Mouse (Mus musculus) myocyte (in vitro differentiated cells): ENCODE measurements around the gene Gm9945. TPM values are rescaled to one million over a fixed set of nuclear protein-coding genes. Genes with fewer than 3 reads are reported as not detected.

Source experiments
- H3K27me3 ChIP-seq: one replicate; pipeline ENCODE4 v1.6.1; 2011; ENCODE audit not compliant: control insufficient read depth, insufficient read depth, insufficient read length
- H3K36me3 ChIP-seq: one replicate; pipeline ENCODE4 v1.6.1; 2011; ENCODE audit not compliant: control insufficient read depth, insufficient read depth
- H3K4me2 ChIP-seq: one replicate; pipeline ENCODE4 v1.6.1; 2011; ENCODE audit warnings: low read depth, control low read depth
- H3K4me3 ChIP-seq: one replicate; pipeline ENCODE4 v1.5.1; 2011; ENCODE audit warnings: mild to moderate bottlenecking, control low read depth, moderate library complexity
- H3K79me2 ChIP-seq: one replicate; pipeline ENCODE4 v1.6.1; 2011; ENCODE audit not compliant: control insufficient read depth, insufficient read depth
- H3ac ChIP-seq: one replicate; pipeline ENCODE4 v1.6.1; 2011; ENCODE audit not compliant: control insufficient read depth, insufficient read length
- CEBPB ChIP-seq: IDR thresholded peaks from 2 replicates; pipeline ENCODE4 v1.6.1; 2011; ENCODE audit warnings: mild to moderate bottlenecking, moderate library complexity; ENCODE audit not compliant: poor library complexity, insufficient read depth, severe bottlenecking
- E2F4 ChIP-seq: IDR thresholded peaks from one replicate; pipeline ENCODE4 v1.6.1; 2011; ENCODE audit warnings: mild to moderate bottlenecking, control low read depth, moderate library complexity; ENCODE audit not compliant: insufficient read depth
- MAX ChIP-seq: IDR thresholded peaks from one replicate; pipeline ENCODE4 v1.6.1; 2011; ENCODE audit warnings: low read depth, mild to moderate bottlenecking, control low read depth
- MYOD1 ChIP-seq, 3 experiments: IDR thresholded peaks; one replicate each; pipeline ENCODE4 v1.6.1; 2011; ENCODE audit warnings: control low read depth in 2 of 3, low read depth in 2 of 3, mild to moderate bottlenecking in 2 of 3, moderate library complexity in 1 of 3; ENCODE audit not compliant: insufficient read length in 2 of 3, control insufficient read depth in 1 of 3
- MYOG ChIP-seq, 3 experiments: IDR thresholded peaks; one replicate each; pipeline ENCODE4 v1.6.1; 2011; ENCODE audit warnings: control low read depth in 2 of 3, low read depth in 2 of 3, mild to moderate bottlenecking in 2 of 3; ENCODE audit not compliant: insufficient read length in 2 of 3, control insufficient read depth in 1 of 3, insufficient read depth in 1 of 3
- POLR2A ChIP-seq: IDR thresholded peaks from one replicate; pipeline ENCODE4 v1.6.1; 2011; ENCODE audit warnings: low read depth, mild to moderate bottlenecking, control low read depth, moderate library complexity; ENCODE audit not compliant: insufficient read length
- POLR2AphosphoS2 ChIP-seq: IDR thresholded peaks from one replicate; pipeline ENCODE4 v1.6.1; 2011; ENCODE audit warnings: low read depth, control low read depth; ENCODE audit not compliant: insufficient read length
- REST ChIP-seq: IDR thresholded peaks from one replicate; pipeline ENCODE4 v1.6.1; 2011; ENCODE audit warnings: mild to moderate bottlenecking, control low read depth, moderate library complexity; ENCODE audit not compliant: insufficient read depth, insufficient read length
- SRF ChIP-seq: IDR thresholded peaks from one replicate; pipeline ENCODE4 v1.6.1; 2011; ENCODE audit warnings: low read depth; ENCODE audit not compliant: control insufficient read depth, insufficient read length
- TCF12 ChIP-seq: IDR thresholded peaks from one replicate; pipeline ENCODE4 v1.6.1; 2011; ENCODE audit warnings: mild to moderate bottlenecking, control low read depth; ENCODE audit not compliant: poor library complexity, insufficient read depth, severe bottlenecking
- TCF3 ChIP-seq: IDR thresholded peaks from one replicate; pipeline ENCODE4 v1.6.1; 2011; ENCODE audit warnings: low read depth, control low read depth; ENCODE audit not compliant: insufficient read length
- USF1 ChIP-seq: IDR thresholded peaks from one replicate; pipeline ENCODE4 v1.6.1; 2011; ENCODE audit warnings: low read depth, mild to moderate bottlenecking, control low read depth, moderate library complexity
- polyA plus RNA-seq: library from polyadenylated mRNA; unstranded; fragments of >200 nt; fragmentation: generic; extraction: Trizol; gene quantifications from one replicate; pipeline ENCODE4 v1.2.1, GENCODE M21; 2012; ENCODE audit warnings: missing spikeins

Gm9945 gene
- polyA plus RNA-seq, 1 experiment: not detected

DNA sequence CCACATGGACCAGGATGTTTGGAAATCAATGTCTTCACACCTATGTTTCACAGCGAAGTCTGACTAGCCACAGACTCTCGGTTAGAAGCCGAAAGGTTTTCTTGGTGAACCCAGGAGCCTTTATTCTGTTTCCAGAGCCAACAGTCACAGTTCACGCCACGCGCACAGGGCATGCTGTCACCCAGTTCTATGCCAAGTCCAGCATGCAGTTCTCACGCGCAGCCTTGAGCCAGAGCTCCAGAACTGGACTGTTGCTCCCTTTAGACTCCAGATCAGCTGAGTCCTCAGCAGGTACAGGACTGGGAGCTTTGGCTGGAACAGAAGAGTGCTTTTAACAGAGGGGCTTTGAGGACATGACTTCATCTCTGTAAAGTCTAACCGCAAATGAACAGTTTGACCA, 27.6 kb upstream of the Gm9945 start:
- H3K79me2 ChIP-seq: no peaks in the 10 kb centered on the region
- no peak overlapping the region for H3K4me2 ChIP-seq
- H3ac ChIP-seq: no peak overlapping the region
- H3K27me3 ChIP-seq: peaks cover 8% of the 10 kb centered on the region
- H3K36me3 ChIP-seq: no peaks in the 10 kb centered on the region
- no peak overlapping the region for H3K4me3 ChIP-seq
- TF ChIP-seq USF1: no peak
- no peak for TF ChIP-seq MYOG (IDR thresholded peaks at IDR 0.05; ENCODE audit: control insufficient read depth in 1 of 3, insufficient read depth in 1 of 3, insufficient read length in 2 of 3, low read depth in 2 of 3)
- TF ChIP-seq MAX: no peak
- no peak for TF ChIP-seq E2F4
- TF ChIP-seq POLR2AphosphoS2: no peak
- TF ChIP-seq TCF12: no peak
- no peak for TF ChIP-seq POLR2A
- TF ChIP-seq REST: no peak
- TF ChIP-seq TCF3: no peak
- TF ChIP-seq SRF: no peak
- TF ChIP-seq CEBPB: no peak
- no peak for TF ChIP-seq MYOD1 (IDR thresholded peaks at IDR 0.05; ENCODE audit: control insufficient read depth in 1 of 3, insufficient read length in 2 of 3, low read depth in 2 of 3)

DNA sequence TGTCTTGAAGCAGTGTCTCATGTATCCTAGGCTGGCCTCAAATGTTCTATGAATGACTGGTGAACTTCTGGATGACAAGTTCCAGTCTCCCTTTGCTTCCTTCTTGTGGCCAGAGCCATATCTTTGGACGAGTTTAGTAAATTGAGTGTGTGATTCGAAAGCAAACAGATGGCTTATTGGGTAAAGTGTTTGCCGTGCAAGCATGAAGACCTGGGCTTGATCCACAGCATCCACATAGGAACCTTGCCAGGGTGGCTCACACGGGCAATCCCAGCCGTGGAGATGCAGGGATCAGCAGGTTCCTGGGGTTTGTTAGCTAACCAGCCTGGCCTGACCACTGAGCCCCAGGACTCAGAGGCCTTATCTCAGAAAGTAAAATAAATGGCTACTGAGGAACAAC, 26.9 kb upstream of the Gm9945 start:
- Histone ChIP-seq H3K4me3 (no peak overlapping the region), H3K27me3 (peaks cover 8% of the 10 kb centered on the region), H3K36me3 (no peaks in the 10 kb centered on the region), H3K4me2 (no peak overlapping the region), H3ac (no peak overlapping the region), H3K79me2 (no peaks in the 10 kb centered on the region)
- TF ChIP-seq MAX (no peak), REST (no peak), MYOD1 (IDR thresholded peaks at IDR 0.05; ENCODE audit: control insufficient read depth in 1 of 3, insufficient read length in 2 of 3, low read depth in 2 of 3) (no peak), SRF (no peak), TCF12 (no peak), MYOG (IDR thresholded peaks at IDR 0.05; ENCODE audit: control insufficient read depth in 1 of 3, insufficient read depth in 1 of 3, insufficient read length in 2 of 3, low read depth in 2 of 3) (no peak)

- no peaks in the 10 kb centered on the region for H3K79me2 ChIP-seq
- TF ChIP-seq USF1: no peak
- peak; percentile 61 for TF ChIP-seq POLR2A
- TF ChIP-seq MYOG (IDR thresholded peaks at IDR 0.05; ENCODE audit: control insufficient read depth in 1 of 3, insufficient read depth in 1 of 3, insufficient read length in 2 of 3, low read depth in 2 of 3): no peak
- no peak for TF ChIP-seq MYOD1 (IDR thresholded peaks at IDR 0.05; ENCODE audit: control insufficient read depth in 1 of 3, insufficient read length in 2 of 3, low read depth in 2 of 3)
- H3K4me2 ChIP-seq: peak within 1 kb of the TSS; percentile 71
- H3K27me3 ChIP-seq: no peaks in the 10 kb centered on the region
- no peak within 1 kb of the TSS for H3ac ChIP-seq
- H3K4me3 ChIP-seq: peak within 1 kb of the TSS; percentile 25
- H3K36me3 ChIP-seq: no peaks in the 10 kb centered on the region
These were observed 23.2 kb upstream of the Gm9945 start, which contains the start of the genes Gm10447 and Shroom1 for GRCm38 (mm10) chr11:53456474-53457371. TSS of gene Gm10447 (minus strand) at chr11:53457110. TSS of gene Shroom1 (plus strand) at chr11:53457205.

DNA sequence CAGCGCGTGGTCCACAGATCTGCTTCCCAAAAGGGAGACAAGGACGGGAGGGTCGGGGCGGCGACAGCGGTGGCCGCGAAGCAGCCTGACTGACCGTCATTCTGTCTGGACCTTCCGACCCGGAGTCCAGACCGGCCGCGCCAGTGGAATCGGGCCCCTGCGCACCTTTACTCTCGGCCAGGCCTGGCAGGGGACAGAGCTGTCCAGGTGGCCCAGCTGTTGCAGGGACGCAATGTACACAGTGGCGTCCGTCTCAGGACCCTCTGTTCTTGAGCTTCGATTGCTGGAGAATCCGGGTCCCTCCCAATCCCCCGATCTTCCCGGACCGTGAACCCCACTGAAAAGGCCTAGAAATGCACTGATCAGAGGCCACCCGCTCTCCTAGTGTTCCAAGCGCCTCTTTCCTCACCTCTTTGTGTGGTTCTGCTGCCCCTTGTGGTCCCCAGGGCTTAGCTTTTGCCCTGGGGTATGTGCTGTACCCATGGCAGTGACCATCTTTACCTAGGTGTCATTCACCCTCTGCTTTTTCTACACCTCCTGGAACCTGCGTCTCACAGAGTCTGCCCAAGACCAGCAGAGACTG, 22.5 kb upstream of the Gm9945 start:
- Histone ChIP-seq H3K4me2 (peak overlapping the region; percentile 71), H3K36me3 (no peaks in the 10 kb centered on the region), H3ac (no peak overlapping the region), H3K4me3 (peak overlapping the region; percentile 25), H3K79me2 (no peaks in the 10 kb centered on the region), H3K27me3 (no peaks in the 10 kb centered on the region)
- TF ChIP-seq MYOD1 (IDR thresholded peaks at IDR 0.05; ENCODE audit: control insufficient read depth in 1 of 3, insufficient read length in 2 of 3, low read depth in 2 of 3) (peak in 1 of 3 experiments; percentile 1), SRF (no peak)

- Histone ChIP-seq H3K79me2 (no peaks in the 10 kb centered on the region), H3ac (no peak overlapping the region), H3K4me3 (no peak overlapping the region), H3K4me2 (no peak overlapping the region), H3K36me3 (no peaks in the 10 kb centered on the region), H3K27me3 (no peaks in the 10 kb centered on the region)
- TF ChIP-seq REST (no peak), TCF3 (no peak), MAX (no peak), E2F4 (no peak), MYOG (IDR thresholded peaks at IDR 0.05; ENCODE audit: control insufficient read depth in 1 of 3, insufficient read depth in 1 of 3, insufficient read length in 2 of 3, low read depth in 2 of 3) (no peak), TCF12 (no peak), SRF (no peak), USF1 (no peak), POLR2AphosphoS2 (no peak), POLR2A (no peak), MYOD1 (IDR thresholded peaks at IDR 0.05; ENCODE audit: control insufficient read depth in 1 of 3, insufficient read length in 2 of 3, low read depth in 2 of 3) (no peak), CEBPB (no peak)
These were observed 21.0 kb upstream of the Gm9945 start for GRCm38 (mm10) chr11:53458996-53459395.
